Mouse (Mus musculus) sigmoid colon, adult 10 weeks (tissue): ENCODE measurements around the gene Gm12169. TPM values are rescaled to one million over a fixed set of nuclear protein-coding genes. Genes with fewer than 3 reads are reported as not detected.

Experiments used
- polyA plus RNA-seq: library from polyadenylated mRNA; stranded (reverse); fragments of 350-450 nt; fragmentation: Illumina TruSeq; extraction: RNeasy Lipid Tissue Mini Kit (QIAGEN cat#74804); gene quantifications from one replicate; pipeline ENCODE4 v1.2.3, GENCODE M21; 2014; ENCODE audit warnings: low read depth, low replicate concordance

Gm12169 gene
- polyA plus RNA-seq: not detected

DNA sequence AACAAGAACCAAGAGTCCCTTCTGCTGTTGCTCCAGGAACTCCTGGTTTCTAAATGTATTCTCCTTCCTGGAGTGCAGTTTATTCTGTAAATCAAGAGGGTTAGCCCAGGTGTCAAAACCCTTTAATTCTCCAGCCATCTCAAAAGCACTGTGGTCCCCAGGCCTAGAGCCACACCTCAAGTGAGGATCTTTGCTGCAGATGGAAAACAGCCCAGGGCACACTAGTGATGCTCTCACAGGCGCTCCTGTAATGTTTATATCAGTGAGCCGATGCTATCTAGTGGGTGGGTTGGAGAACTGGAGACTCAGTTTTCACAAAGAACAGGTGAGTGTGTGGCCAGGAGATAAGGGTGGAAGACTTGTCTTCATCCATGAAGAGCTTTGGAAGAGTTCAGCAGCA is at the start of gene Gm12169:
Gm12169 (plus strand) TSS at position 301 of the 400 bp plus-strand sequence.

DNA sequence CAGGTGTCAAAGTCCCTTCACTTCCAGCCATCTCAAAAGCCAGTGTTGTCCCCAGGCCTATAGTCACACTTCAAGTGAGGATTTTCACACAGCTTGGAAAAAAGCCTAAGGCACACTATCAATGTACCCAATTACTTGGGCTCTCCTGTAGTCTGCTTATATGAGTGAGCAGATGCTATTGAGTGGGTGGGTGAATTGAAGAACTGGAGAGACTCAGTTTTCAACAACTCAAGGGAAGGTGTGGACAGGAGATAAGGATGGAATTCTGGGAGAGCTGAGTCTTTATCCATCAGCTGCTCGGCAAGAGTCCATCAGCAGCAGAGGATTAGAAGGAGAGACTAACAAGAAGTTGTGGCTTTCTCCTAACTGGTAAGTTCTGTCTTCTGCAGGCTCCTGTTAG is 47.3 kb downstream of the Gm12169 start, which contains the start of gene BC053393:
BC053393 (plus strand) TSS at position 210 of the 400 bp plus-strand sequence.

Other genes with a start within 250 kb of the Gm12169 start
- 5.5 TPM for gene Cyfip2, start 211.4 kb upstream of the Gm12169 start, polyA plus RNA-seq
- gene Itk, start 134.7 kb upstream of the Gm12169 start, polyA plus RNA-seq: 0.91 TPM
- gene Fam71b, start 127.7 kb upstream of the Gm12169 start, polyA plus RNA-seq: not detected
- gene Med7, start 87.3 kb upstream of the Gm12169 start, polyA plus RNA-seq: 102 TPM
- gene Havcr2, start 69.3 kb upstream of the Gm12169 start, polyA plus RNA-seq: 2.3 TPM
- gene BC053393, start 47.3 kb downstream of the Gm12169 start, polyA plus RNA-seq: not detected
- not detected for gene Dppa1, start 105.0 kb downstream of the Gm12169 start, polyA plus RNA-seq
- gene Timd2, start 182.8 kb downstream of the Gm12169 start, polyA plus RNA-seq: not detected
- gene Havcr1, start 210.9 kb downstream of the Gm12169 start, polyA plus RNA-seq: 0.76 TPM